Mouse (Mus musculus) c-Kit-positive CD71-positive TER-119-negative erythroid progenitor cells, embryonic 14.5 days (primary cell): ENCODE data around the gene Gm42906.

Experiments
- DNase-seq: peaks from one replicate; pipeline ENCODE4 v3.0.0-alpha.2; 2013; ENCODE audit warnings: low read depth

Gm42906 gene

DNA sequence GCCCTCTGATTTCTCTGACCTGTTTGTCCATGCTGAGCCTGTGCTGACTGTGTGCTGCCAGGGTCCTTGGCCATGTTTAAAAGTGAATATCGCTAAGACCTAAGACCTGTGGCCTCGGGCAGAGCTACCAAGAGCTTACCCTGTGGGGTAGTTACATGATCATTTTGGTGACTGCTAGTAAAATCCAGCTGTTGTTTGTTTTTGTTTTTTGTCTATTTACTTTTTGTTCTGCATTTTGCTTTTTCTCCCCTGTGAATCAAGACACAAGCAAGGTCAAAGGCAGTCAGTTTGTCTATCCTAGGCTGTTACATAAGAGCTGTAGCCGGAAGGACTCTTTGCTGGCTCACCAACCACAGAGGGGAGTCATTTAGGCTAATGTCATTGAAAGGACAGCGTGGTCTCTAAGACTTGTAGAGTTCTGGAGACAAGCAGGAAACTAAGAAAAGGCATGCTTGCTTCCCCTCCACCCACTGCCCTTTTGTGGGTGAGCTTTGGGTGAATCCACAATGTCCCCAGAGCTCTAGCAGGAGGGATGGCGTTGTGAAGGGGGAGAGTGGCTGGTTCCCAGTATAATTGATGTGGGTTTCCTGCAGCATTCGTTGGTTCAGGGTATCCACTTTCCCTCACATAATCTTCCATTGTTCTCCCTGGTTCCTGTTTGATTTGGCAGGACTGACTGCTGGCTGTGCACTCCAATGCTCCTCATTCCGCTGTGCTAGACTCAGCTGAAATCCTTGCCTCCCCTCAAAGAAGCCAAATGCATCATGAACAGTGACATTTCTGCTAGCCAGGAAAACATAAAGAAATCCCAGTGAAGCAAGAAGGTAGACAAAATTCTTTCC lies 33.9 kb downstream of the Gm42906 start:
- no peak for DNase-seq

DNA sequence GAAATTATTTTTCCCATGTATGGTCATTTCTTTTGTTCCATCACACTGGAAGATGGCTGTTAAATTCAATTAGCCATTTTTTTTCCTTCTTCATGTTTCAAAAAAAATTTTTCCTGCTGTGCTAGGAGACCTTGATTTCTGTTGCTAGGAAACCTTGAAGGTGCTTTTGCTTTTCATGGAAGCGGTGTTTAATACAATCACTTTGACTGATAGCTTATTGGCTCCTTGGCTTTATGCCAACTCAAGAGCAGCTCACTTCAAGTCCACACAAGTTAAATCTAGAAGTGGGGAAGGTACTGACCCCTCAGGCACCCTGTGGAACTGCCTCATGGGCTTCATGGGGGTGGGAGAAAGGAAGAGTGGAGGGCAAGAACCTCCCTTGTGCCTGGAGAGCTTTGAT lies 38.1 kb downstream of the Gm42906 start:
- DNase-seq: no peak

DNA sequence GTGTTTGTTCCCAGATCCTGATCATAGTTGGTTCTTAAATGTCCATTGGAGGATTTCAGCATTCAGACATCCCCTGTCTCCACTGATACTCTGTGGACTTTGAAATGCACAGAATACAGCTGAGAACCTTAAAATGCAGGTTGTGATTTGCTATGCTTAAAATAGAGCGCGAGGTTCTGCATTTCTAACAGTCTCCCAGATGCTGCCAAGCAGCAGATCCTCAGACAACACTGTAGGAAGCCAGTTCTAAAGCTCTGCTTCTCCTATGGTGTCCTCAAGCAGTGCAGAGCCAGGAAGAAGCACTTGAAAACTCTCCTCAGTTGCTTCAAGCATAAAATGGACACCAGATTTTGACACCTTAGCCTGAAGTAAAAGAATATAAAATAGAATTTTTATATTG lies 48.1 kb downstream of the Gm42906 start:
- no peak for DNase-seq

DNA sequence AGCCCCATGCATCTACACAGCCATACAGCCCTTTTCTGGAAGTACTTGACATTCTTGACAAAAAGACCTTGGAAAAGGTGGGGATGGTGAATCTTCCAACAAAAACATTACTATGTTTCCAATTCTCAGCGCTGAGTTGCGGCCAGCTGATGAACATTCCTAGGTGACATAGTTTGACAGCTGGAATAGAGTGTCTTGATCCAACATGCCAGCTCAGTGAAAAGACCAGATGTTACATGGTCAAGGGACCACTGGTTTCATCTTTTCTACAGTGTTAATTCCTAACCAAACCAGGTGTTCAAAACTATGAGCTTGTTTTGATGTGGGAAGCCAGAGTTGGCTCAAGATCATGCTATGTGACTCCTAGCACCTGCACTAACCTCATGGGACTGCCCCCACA lies 48.8 kb downstream of the Gm42906 start:
- DNase-seq: no peak

DNA sequence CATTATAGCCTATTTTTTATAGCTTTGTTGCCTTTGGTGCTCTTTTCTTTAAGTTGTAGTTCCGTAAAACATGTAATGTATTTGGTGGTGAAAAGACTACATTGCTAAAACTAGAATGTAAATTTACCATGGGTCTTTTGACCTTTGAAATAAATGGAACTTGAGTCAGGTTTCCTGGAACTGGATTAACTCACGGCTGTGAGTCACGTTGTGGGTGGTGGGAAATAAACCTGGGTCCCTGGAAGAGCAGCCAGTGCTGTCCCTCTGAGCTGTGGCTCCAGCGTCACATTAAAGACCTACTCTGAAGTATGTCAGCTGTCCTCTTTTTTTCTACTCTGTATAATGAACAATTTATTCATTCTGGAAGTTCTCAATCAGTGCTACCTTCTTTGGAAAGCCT lies 51.0 kb downstream of the Gm42906 start:
- no peak for DNase-seq

DNA sequence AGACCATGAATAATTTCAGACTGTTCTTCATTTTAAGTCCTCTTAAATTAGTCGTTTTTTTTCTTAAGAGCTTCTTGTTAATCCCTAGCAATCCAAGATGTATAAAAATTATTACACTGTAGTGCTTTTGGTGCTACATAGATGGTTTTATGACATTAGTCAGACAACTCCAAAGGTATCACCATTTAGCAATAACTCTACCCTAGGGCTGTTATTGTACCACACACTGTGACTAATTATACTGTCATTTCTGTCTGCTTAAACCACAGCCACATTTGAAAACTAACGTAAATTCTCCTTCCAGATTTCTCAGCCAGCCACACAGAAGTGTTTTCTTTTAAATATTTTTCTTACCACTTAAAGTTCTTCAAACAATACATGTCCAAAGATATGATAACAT lies 53.1 kb downstream of the Gm42906 start:
- no peak for DNase-seq

DNA sequence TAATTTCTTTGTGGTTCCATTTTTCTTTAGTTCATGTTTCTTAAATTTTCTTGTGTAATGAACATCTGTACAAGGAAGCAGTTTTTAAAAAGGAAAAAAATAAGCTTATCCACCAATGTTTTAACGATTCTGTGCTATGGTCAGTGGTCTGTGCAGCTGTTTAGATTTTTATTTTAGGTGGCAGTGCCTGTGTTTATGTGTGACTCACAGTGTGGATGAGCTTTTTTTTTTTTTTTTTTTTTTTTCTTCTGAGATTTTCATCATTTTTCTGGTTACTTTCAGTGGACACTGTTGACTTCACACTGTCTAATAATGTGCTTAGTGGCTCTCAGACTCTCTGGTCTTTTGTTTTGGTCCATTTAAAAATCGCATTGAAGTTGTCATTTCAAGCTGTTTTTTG lies 56.8 kb downstream of the Gm42906 start:
- no peak for DNase-seq

DNA sequence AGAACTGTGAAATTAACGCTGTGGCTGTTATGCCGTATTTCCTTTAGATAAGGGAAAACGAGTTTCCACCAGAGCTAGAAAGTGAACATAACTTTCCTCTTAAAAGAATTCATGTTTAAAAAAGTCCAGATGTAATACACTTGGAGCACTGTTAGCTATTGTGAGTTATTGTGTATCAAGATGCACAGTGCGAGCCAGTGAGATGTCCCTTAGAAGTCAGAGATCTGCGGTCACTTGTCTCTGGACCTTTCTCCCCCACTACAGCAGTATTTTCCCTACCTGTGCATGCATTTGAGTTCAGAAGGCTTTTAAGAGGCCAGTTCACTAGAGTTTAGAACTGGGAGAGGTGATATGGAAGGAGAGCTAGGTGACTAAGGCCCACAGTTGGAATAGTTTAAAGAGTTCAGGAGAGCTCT lies 58.6 kb downstream of the Gm42906 start:
- peak; percentile 22 for DNase-seq

DNA sequence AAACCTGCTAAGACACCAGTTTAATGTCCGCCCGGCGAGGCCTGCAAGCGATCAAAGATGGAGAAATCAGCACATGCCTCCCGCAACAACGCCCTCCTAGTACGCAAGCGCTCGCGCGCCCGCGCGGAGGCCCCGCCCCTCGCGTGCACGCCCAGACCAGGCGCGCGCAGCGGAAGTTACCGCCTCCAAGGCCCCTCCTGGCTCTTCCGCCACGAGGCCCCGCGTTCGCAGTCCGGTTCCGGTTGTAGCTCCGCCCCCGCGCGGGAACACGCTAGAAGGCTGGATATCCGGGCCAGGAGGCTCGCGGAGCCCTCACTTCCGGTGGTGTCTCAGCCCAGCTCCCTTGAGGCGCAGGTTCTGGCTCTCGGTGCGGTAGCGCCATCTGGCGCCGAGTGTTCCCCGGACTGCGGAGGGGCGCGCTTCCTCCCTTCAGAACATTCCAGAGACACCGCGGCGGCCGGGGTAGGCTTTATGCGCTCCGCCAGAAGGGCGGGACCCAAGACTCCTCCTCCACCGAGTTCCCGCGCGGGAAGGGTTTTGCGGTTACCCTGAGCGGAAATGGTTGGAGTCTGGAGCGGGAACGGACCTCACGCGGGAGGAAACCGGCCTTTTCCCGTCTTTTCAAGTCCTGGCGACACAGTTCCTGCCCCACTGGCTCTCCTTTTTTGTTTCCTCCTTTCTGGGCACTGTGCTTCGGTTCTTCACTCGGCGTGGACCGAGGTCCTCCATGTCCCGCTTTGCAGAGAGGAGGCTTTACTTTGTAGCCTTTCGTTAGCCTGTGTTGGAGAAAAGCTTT lies 59.4 kb downstream of the Gm42906 start:
- DNase-seq: peak; percentile 96

DNA sequence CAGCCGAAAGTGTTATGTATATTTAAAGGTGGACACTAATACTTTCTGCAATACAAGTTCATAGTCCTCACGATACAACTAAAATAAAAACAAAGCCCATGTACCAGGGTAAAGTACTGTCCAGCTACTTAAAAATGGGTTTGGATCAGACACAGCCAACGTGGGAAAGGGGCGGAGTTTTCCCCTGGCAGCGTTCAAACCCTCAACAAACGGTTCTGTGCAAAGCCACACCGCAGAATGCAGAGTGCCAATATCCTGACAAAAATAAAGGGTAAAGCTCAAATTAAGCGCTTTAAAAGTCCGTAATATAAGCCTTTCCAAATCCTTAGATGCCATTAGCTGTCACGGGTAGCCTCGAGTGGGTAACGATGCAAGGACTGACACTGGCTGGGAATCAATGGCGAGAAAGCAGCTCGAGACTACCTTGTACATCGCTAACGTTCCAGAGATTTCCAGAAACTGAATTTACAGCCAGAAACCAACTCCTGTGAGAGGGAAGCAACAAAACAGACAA lies 60.0 kb downstream of the Gm42906 start:
- peak; percentile 46 for DNase-seq

DNA sequence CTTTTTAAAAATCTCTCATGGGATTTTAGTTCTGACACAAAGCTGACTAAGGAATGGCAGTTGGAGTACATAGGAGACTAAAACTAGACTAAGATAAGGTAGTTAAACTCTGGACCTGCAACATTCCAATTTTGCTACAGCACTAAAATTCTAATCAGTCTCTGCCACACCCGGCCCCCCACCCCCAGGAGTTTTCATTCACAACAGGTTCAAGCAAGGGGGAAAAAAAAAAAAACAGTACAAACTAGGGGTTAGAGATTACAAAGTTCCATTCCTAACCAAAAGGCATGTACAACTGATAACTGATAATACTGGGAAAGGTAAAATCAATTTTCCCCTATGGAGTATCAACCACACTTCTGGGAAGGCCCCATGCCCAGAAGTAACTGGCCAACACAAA lies 60.6 kb downstream of the Gm42906 start:
- DNase-seq: peak; percentile 19

DNA sequence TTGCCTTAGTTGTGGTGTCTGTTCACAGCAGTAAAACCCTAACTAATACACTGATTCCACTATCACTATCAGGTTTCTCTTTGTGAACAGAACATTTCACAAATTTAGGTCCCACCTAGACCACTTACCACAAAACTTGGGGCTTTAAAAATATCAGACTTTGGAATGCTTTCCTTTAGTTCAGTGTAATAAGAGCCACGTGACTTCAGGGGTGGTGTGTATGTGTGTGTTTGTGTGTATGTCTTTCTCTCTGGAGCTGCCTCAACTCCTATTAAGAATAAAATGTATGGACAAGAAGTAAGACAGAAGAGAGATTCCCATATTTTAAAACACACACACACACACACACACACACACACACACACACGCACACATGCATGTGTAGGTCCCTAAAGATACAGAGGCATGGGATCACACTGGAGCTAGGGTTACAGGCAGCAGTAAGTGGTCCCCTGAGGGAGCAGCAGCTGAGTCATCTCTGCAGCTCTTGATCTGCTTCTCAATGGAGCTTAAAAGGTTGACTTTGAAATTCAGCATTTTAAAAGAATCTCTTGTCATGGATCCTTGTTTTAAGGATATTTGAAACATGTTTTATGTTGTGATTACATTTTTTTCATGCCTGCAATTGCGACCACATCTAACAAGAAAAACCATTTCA lies 64.5 kb downstream of the Gm42906 start:
- DNase-seq: no peak

DNA sequence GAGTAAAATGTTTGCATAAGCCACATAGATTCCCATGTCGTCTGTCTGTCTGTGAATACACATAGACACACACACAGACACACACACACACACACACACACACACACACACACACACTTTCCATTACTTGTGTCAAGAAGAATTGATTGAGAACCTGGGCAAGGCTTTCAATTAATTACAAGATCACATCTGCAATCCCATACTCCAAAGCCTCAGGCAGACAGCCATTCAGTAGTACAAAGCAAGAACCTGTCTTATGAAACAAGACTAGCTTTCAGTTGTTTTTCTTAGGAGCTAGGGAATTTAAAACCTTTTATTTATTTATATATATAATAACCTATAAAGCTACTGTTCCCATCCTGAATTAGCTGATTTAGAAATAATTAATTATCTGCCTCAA lies 78.3 kb downstream of the Gm42906 start:
- DNase-seq: no peak

DNA sequence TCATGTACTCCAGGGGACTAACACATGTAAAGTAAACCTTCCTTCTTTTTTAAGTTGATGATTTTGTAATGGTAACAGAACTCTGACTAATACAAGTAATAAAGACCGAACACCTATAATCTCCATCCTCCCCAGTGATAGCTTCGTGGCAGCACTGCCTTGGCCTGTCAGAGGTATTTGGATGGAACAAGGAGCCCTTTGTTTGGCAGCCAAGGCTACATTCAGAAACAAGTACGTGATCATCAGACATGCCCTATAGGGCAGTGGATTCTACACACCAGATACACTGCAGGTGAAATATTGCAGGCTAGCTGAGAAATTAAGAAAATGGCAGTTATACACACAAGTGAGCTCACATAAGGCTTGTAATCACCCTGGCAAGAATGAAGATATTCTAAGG lies 79.5 kb downstream of the Gm42906 start:
- no peak for DNase-seq

DNA sequence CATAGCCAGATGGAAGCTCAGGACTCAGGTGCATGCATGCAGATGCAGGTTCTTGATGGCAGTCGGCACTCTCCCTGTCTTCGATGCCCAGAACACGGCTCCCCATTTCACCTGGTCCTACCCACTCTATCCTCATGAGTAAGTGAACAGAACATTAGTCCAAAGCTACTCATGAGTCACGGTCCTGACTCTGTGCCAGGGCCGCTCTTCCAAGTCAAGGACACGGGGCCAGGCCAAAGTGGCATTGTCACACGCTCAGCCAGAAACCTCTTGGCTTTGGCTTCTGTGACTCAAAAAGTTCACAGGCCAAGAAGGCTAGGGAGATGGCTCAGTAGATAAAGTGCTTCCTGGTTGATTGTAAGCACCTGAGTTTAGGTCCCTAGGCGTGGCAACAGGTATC lies 81.3 kb downstream of the Gm42906 start:
- DNase-seq: no peak

DNA sequence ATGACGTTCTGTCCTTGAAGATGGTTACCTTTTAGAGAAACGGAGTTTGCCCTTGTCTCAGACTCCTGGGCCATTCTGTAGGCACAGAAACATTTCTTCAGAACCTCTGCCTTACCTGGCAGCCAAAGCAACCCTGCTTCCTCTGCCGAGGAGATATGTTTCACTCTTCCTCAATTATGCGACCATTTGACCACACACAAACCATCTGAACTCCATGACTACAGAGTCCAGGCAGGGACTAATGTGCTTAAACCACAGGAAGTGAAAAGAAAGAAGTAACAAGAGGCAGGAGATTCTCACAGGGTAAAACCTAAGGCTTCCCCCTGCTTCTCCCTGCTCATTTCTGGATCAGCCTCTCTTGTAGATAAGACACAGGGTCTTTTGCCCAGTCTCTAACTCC lies 83.2 kb downstream of the Gm42906 start:
- DNase-seq: no peak

DNA sequence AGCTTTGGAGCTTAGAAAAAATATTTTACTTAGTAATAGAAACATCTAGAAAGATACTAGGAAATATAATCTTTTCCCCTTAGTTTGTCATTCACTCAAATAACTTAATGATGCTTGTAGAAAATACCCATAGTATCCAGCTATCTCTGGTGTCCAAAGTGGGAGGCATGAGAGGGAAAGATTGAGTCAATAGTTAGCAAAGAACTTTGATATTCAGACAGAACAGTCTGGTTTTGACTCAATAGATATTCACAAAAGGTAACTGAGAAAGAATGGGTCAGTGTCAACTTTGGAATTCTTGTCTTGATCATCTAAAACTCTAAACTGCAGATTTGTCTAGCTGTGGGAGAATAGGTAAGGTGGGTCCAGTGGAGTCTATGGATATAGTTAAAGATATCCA lies 94.3 kb downstream of the Gm42906 start:
- no peak for DNase-seq

DNA sequence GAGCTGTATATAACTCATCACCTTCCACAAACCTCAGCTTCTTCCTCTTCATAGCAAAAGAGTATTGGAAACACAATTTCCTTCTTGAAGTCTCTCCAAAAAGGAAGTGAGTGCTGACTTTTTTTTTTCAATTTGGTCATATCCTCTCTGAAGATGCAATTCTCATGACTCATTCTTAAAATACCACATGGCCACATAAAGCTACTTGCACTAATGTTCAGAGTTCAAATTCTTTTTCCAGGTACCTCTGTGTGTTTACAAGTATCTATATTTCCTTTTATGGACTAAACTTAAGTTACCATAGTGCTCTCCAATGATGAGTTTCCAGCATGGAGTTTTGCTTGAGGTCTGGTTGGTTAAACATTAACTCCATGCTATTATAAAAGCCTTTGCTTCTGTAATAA lies 94.8 kb downstream of the Gm42906 start:
- DNase-seq: no peak

DNA sequence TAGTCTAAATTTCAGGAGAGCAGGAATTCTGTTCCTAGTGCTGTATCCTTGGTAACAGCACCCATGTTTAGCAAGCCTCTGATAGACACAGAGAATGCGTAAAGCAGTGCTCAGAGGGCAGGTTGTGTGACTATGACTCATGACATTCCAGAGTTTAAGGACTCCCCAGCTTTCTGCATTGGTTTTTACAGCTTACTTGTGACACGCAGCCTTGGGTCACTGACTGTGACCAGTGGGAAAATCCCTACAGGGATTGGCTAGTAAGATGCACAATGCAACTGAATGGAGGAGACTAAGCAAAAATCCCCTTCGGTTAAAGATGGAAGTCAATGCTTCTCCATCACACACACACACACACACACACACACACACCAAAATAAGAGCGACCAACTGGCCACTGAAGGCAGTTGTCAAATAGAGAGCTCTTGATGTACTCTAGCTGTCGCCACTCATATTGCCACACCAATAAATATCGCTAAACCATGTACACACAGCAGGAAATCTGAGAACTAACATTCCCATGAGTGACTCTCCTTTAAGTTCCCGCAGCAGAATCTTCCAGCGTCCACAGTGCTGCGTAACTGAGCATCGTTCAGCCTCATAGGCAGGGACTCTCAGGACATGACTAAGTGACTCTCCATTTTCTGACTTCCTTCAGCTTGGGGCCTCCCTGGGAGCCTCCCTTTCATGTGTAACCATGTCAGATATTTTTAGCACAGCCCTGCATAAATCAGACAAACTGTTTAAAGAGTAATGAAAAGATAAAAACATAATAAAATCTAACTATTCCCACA lies 112.0 kb downstream of the Gm42906 start:
- no peak for DNase-seq

DNA sequence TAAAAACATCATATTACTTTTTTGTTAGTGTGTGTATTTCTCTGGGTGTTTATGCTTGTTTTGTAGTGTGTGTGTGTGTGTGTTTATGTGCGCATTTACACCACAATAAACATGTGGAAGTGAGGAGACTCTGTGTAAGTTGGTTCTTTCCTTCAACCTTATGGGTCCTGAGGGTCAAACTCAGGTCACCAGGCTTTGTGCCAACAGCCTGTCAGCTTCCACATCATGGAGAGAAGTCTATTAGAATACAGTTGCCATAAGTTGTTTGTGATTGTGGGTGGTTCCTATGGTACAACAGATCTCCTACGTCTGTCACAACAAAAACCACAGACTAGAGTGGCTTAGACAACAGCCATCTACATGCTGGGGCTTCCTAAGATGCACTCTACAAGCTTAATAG lies 127.7 kb downstream of the Gm42906 start:
- DNase-seq: no peak

DNA sequence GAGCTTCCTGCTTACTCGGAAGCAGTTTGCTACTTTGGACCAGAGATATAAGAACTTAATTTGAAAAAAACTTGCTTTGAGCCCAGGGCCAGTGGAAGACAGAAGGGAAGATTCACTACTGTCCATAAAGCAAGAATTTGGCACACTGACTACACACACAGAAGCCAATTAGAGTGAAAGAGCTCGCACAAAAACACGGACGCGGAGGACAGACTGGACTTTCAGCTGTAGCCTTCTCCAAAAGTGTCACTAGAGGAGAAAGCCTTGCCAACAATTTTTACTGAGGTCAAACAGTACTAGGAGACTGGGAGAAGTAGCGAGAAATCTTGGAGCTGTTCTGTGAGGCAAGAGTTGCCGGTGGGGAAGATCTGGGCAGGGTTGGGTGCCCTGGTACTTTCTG lies 128.4 kb downstream of the Gm42906 start:
- no peak for DNase-seq

DNA sequence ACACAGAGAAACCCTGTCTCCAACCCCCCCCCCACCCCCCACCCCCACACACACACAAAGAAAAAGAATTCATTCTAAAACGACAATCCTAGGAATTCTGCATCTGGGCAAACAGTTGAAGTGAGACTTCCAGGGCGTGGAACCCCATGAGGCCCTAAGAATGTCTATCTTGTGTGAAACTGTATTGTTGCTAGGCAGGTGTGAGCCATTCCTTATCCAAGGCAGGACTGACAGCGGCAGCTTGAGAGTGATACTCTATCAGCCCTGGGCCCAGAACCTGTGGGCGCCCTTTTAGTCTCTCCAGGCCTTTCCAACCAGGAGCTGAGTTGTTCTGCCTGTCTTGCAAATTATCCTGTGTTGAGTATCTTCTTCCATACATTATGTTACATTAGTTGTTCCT lies 129.6 kb downstream of the Gm42906 start:
- DNase-seq: no peak
